Mouse (Mus musculus): ENCODE results near the gene H2-Eb1. TPM values are rescaled to one million over a fixed set of nuclear protein-coding genes. Genes with fewer than 3 reads are reported as not detected.
"Not testable (repeated sequence)": the region's sequence is repeated elsewhere in the genome, so short reads cannot be mapped to it uniquely, and the experiment has no call there.

The H2-Eb1 gene
- total RNA-seq, 2 experiments from 2014 or later = 2.9 to 5.0 TPM

GRCm38 (mm10) chr17:34291609-34292008 lies 14.1 kb upstream of the H2-Eb1 start:
- DNase-seq = peak; percentile 73

DNA sequence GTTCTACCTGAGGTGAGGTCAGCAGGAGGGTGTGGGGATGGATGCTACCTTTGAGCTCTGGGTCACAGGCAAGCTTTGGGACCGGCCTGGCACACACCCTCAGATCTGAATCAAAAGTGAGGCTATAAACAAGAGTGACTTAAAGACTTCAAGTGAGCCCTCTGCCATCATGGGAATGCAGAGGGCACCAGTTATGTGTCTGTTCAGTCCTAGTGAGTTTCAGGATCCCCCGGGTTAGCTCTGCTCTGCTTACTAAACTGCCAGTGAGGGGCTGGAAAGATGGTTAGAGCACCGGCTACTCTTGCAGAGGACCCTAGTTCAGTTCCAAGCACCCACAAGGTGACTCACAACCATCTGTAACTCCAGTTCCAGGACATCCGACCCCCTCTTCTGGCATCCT lies 13.1 kb upstream of the H2-Eb1 start:
- DNase-seq = no peak

- DNase-seq = no peak
These were observed 12.1 kb upstream of the H2-Eb1 start for GRCm38 (mm10) chr17:34293533-34293932.

- DNase-seq = no peak
These were observed 11.4 kb upstream of the H2-Eb1 start for GRCm38 (mm10) chr17:34294249-34294648.

DNA sequence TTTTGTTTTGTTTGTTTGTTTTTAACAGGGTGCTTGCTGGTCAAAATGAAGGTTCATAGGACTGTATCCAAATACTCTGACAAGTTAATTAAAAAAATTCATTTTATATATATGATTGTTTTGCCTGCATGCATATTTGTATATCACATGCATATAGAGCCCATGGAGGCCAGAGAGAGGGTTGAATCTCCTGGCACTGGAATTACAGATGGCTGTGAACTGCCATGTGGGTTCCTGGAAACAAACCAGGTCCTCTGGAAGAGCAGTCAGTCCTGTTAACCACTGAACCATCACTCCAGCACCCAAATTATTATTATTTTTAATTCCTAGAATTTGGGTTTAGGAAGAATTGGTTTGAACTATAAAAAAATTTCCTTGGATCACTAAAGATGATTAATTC lies 10.4 kb upstream of the H2-Eb1 start:
- no peak for DNase-seq

- no peak for DNase-seq
These were observed 9.5 kb upstream of the H2-Eb1 start for GRCm38 (mm10) chr17:34295891-34296794.

DNA sequence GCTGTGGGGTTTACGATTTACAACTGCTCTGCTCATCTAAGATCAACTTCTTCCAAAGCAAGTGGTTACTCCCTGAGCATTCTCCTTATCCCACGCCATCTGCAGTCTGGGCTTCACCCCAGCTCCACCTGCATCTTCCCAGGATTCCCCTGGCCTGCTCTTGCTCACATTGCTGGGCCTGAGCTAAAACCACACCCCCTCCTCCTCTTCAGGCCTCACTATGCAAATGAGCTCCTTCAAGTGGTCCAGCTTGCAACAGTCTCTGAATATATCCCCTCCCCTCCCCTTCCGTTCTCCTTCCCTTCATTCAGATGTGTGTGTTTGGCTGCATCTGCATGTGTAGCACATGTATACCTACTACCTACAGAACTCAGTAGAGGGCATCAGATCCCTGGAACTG lies 6.3 kb upstream of the H2-Eb1 start:
- no peak for DNase-seq

DNA sequence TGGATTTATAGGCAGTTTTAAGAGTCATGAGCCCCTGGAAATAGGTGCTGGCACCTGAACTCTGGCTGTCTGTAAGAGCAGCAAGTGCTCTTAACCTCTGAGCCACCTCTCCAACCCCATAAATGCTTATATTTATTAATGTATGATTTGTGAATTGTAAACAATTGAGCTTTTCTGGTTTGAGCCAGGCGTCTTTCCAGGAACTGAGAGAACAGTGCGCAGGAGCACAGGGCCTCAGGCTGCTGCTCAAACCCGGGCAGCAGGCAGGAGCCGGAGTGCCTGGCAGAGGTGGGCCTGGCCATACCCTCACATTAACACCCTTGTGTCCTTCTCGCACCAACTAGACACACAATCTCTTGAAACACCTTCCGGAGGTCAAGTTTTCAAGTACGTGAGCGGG lies 5.6 kb upstream of the H2-Eb1 start:
- DNase-seq = no peak

GRCm38 (mm10) chr17:34300691-34301566 lies 4.7 kb upstream of the H2-Eb1 start:
- DNase-seq = no peak

GRCm38 (mm10) chr17:34301670-34302190 lies 3.9 kb upstream of the H2-Eb1 start:
- no peak for DNase-seq

GRCm38 (mm10) chr17:34303789-34304188 lies 1.9 kb upstream of the H2-Eb1 start:
- DNase-seq = no peak

GRCm38 (mm10) chr17:34304751-34305150 lies 916 bp upstream of the H2-Eb1 start:
- peak; percentile 27 for DNase-seq

DNA sequence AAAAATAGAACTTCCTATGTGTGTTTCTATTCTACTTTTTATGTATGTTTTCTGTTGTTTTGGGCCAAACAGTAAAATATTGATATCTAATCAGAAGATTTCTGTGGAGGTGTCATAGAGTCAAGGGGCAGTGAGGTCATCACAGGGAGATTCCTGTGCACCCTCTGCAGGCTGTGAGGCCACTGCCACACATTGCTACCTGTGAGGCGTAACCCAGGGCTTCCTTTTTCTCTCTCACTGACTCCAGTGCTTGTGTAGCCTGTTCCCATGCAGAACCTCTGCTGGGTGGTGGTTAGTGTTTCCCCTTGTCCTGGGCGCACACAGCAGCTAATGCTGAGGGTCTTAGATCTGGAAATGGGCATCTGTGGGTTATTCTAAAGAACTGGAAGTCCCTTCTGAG lies 740 bp downstream of the H2-Eb1 start:
- no peak for DNase-seq

GRCm38 (mm10) chr17:34307216-34307615 lies 1.5 kb downstream of the H2-Eb1 start:
- no peak for DNase-seq

GRCm38 (mm10) chr17:34308161-34308560 lies 2.5 kb downstream of the H2-Eb1 start:
- no peak for DNase-seq

- DNase-seq = no peak
These were observed 3.6 kb downstream of the H2-Eb1 start for GRCm38 (mm10) chr17:34309225-34309624.

GRCm38 (mm10) chr17:34309683-34310385 lies 4.2 kb downstream of the H2-Eb1 start:
- DNase-seq = peak; percentile 59

DNA sequence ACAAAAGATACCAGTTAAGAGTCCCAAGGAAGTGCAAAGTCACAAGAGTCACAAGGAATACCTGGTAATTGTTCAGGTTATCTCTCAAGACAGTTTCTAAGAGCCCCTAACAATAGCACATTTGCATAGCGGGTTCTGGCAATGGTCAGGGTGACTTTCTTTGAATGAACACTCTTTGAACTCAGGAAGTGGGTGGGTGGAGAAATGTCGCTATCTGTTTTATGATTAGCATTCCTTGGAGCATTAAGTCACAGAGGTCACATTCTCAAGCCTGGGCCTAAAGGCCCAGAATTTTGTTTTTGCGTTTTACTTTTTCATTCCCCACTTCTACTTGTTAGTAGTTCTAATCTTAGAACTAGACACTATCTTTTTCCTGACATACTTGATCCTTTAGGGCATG lies 4.9 kb downstream of the H2-Eb1 start:
- not testable (repeated sequence) for DNase-seq

- no peak for DNase-seq
These were observed 6.5 kb downstream of the H2-Eb1 start for GRCm38 (mm10) chr17:34312185-34312584.

DNA sequence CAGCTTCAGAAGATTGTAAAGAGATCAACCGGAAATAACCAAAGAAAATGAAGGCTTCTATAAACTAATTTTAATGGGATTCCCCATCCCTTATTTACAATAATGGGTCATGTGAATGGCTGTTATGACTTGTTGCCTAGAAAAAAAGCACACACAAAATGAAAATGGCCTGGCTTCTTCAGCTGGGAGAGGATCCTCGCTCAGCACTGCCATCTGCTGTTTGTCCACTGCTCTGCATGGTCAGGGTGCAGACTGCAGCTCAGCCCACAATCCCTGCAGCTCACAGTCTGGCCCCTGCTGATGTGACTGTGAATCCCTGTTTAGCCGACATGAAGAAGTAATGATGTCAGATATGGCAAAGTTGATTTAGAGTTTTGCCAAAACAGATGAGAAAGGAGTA lies 7.7 kb downstream of the H2-Eb1 start:
- DNase-seq = peak; percentile 83

GRCm38 (mm10) chr17:34314286-34314685 lies 8.6 kb downstream of the H2-Eb1 start:
- DNase-seq = no peak

- DNase-seq = no peak
These were observed 9.8 kb downstream of the H2-Eb1 start for GRCm38 (mm10) chr17:34315512-34315911.
